Mouse (Mus musculus) liver, embryonic 14.5 days (tissue): ENCODE results near the gene Cx3cr1.

Experiments used
- CTCF ChIP-seq: IDR thresholded peaks from 2 replicates; pipeline ENCODE4 v1.5.1; 2016; ENCODE audit warnings: antibody characterized with exemption, low read depth, control low read depth
- EP300 ChIP-seq: IDR thresholded peaks from 2 replicates; pipeline ENCODE4 v1.6.1; 2016; ENCODE audit warnings: antibody characterized with exemption, low read depth

DNA sequence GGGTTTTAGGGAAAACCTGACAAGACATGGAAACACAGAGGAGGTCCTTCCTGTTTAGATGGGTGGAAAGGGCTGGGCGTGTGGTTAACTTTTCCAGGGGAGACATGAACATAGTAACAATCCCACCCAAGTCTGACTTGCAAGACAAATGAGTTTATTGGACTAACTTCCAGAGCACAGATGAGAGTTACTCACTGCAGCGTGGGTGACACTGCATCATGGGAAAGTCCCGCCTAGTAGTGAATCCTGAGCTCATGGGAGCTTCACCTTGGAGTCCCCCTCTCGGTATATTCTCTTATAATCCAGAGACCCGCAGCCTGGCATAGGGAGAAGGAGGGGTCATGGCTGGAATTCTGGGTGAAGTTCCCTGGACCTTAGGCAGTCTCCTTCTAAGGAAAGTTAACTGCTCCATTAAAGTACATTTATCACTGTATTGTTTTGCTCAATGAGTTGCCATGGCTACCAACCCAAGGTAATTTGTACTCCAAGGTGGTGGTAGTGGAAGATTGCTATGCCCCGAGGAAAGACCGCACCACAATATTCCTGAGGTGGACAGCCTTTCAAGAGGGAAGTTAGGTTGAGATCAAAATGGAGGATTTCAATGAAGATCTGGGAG is 60.3 kb downstream of the Cx3cr1 start:
- TF ChIP-seq CTCF (no peak), EP300 (no peak)
